Mouse (Mus musculus) stomach, postnatal 0 days (tissue): ENCODE measurements around the gene Pde11a.

Source experiments
- CTCF ChIP-seq: IDR thresholded peaks from 2 replicates; pipeline ENCODE4 v1.5.1; 2016; ENCODE audit warnings: antibody characterized with exemption, low read depth, mild to moderate bottlenecking, moderate library complexity
- EP300 ChIP-seq: optimal IDR thresholded peaks from 2 replicates; pipeline ENCODE3; 2016; ENCODE audit warnings: antibody characterized with exemption

GRCm38 (mm10) chr2:76215219-76215618, 123.4 kb downstream of the Pde11a start:
- no peak for TF ChIP-seq CTCF
- TF ChIP-seq EP300, result no peak
